Mouse (Mus musculus): Measurements from ENCODE around the gene Cux1.

Gene Cux1

DNA sequence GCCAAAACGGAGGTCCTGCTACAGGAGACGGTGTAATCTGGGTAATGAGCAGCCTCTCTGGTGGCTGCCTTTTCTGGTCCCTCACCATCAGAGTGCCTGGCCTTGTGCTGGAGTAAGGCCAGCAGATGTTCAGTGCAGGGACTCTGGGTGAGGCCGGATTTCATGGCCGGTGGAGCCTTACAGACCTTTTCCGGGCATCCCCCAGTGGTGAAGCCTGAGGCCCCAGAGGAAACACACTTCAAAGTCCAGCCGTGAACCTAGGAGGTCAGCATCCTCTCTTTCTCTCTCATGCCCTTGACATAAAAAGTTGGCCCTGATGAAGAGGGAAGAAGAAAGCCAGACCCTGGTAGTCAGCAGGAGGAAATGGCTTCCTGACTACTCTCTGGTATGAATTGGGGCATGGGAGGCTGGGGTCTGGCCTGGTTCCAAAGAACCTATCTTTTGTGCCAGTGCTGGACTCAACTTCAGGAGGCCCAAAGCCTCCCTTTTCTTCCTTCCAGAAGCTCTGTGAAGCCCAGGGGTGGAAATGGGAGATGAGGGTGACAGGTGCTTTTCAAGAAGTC lies 138.7 kb downstream of the Cux1 start:
- no peak for DNase-seq (ENCODE audit: low read depth, low spot score)

- no peak for DNase-seq (ENCODE audit: low read depth, low spot score)
Observed at GRCm38 (mm10) chr5:136427772-136428497, 139.4 kb downstream of the Cux1 start.

GRCm38 (mm10) chr5:136427121-136427771 lies 140.0 kb downstream of the Cux1 start:
- no peak for DNase-seq (ENCODE audit: low read depth, low spot score)

DNA sequence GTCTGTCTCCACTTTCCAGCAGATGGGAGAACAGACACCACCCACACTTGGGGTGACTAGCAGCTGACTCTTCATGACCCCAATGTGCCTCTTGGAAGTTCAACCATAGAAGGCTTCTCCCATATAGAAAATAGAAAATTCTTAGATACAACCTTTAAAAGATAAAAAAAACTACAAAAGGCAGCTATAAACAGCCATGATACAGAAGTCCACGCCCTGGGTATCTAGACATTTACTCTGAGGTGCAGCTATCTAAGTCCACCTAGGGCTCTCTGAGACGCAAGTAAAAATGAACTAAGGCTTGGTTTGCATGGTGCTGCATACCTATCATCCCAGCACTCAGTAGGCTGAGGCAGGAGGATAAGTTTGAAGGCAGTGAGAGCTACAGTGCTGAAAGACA lies 144.3 kb downstream of the Cux1 start:
- no peak for DNase-seq (ENCODE audit: low read depth, low spot score)

- no peak for DNase-seq (ENCODE audit: low read depth, low spot score)
Observed at GRCm38 (mm10) chr5:136421885-136422284, 145.4 kb downstream of the Cux1 start.

DNA sequence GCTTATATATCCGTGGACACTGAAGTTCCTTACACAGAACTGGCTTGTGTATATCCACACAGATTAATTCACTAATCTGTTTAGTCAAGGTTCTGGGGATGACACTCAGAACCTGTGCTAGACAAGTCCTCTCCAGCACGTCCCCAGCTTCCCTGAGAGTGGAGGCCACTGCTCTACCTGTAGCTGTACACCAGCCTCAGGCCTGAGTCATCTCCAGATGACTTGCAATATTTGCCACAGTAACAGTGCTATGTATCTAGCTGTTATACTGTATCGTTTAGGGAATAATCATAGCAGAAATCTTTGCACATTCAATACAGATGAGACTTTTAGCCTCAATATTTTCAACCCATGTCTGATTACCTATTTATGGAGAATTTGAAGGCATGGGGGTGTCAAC lies 146.0 kb downstream of the Cux1 start:
- no peak for DNase-seq (ENCODE audit: low read depth, low spot score)

DNA sequence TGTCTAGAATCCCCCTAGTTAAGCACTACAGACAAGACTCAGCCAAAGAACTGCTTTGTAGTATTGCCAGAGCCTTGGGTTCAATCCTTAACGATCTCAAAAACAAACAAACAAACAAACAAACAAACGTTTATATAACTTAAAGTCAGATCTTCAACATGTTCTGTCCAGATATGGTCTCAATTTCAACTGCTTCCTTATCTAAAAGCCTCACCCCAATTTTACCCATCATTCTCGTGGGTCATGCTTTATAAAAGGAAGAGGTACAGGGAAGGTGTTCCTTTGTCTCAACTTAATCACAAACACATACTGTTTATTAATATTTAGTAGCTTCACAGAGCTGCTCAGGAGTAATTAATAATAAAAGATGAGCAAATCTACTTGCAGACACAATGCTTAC lies 146.9 kb downstream of the Cux1 start:
- no peak for DNase-seq (ENCODE audit: low read depth, low spot score)

DNA sequence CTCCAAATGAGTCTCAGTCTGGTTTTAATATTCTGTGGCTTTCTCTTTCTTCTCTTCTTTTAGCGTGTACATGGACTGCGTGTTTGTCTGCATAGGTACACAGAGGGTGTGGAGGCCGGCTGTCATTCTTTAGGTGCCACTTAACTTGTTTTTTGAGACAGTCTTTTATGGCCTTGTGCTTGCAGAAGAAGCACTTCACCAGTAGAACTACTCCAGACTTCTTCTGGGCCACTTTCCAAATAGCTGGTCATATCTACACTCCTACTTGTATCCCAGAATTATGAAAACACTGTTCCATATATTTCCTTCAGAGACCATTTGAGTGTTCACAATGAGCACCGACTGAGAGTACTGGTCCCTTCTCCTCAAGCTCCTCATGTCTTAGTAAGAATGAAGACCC lies 149.4 kb downstream of the Cux1 start:
- no peak for DNase-seq (ENCODE audit: low read depth, low spot score)

GRCm38 (mm10) chr5:136414479-136414878 lies 152.8 kb downstream of the Cux1 start:
- DNase-seq (ENCODE audit: low read depth, low spot score), result no peak

DNA sequence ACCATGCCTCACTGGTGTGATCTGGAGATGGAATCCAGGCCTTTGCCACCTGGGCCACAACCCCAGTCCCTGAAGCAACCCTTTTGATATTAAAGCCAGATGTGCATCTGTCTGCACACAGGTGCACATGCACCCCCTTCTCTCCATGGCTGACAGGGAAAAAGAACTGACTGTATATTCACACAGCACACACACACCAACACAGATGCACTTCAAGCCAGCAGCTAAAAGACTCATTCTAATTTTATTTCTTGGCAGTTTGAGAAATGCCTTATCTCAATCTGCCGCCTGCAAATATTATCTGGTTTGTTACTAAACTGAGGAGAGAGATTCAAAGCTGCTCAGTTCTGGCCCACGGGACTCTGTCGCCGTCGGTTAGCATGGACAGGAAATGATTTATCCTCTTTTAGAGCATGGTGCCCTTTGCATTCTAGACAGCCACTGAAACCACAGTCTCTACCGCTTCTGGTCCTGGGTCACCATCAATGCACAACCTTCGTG lies 156.6 kb downstream of the Cux1 start:
- DNase-seq (ENCODE audit: low read depth, low spot score), result no peak

DNA sequence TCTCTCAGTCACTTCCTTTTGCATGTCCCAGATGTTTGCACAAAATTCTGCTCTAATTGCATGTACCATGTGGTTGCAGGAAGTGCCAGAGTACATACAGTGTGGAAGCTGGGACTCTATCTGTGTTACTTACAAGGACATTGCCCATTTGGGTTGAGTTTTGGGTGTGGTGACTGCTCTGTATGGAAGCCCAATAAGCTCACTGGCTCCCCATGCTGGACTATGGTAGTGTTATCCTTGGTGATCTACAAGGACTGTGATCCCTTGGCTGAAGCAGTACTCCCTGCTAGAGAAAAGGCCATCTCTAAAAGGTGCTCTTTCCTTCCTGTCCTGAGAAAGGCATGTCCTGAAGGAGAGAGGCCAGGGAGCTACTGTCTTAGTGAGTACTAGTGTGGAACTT lies 160.9 kb downstream of the Cux1 start:
- DNase-seq (ENCODE audit: low read depth, low spot score), result no peak

GRCm38 (mm10) chr5:136403565-136403961 lies 163.7 kb downstream of the Cux1 start:
- no peak for DNase-seq (ENCODE audit: low read depth, low spot score)

DNA sequence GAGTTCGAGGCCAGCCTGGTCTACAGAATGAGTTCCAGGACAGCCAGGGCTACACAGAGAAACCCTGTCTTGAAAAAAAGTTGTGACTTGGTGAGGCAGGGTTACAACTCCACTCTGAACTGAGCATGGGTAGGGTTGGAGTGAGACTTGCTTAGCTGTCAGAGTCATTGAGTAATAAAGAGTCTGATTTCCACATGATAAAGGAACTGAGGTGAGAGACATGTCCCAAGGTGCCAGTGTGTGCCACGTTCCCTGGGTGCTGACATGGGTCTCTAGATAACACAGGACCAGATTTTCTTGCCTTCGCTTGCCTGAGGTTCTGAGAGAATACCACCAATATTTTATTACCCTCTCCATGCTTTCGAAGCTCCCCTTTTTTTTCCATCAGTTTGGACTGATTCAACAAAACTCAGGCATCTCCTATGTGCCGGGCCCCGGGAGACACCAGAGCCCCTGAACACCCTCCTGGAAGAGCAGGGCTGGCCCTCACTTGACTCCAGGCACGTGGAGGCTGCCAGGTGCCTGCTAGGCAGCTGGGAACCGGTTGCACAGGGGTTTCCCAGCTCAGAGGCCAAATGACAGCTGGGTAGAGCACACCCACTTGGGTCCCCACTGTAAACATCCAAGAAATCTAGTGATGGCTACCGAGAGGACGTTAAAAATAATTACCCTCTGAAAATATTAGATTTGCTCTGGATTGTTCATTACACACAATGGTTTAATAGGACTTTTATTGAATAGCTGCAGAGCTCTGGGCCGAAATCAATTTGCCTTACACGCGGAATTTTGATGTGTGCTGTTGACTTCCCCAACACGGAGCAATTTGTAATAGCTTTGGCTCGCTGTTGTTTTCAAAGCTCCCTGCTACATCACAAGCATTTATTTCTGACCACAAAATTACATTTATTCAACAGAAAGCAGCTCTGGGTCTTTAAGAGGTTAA lies 164.4 kb downstream of the Cux1 start:
- no peak for DNase-seq (ENCODE audit: low read depth, low spot score)

DNA sequence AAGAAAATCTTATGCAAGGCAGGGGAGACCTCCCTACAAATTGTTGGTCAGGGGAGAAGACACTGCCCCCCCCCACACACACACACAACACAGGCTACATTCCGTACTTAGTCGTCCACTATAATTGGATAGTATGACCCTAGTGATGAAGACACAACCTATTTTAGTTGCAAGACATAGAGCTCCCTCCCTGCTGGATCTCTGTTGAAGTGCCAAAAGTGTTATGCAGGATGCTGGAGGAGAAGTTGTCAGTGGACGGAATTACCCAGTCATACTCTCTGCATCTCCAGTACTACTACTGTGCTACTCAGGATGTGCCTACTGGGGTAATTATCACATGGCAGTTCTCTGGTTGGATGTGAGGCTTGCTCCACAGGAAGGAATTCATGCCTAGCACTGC lies 168.6 kb downstream of the Cux1 start:
- DNase-seq (ENCODE audit: low read depth, low spot score), result no peak

GRCm38 (mm10) chr5:136396699-136397098 lies 170.6 kb downstream of the Cux1 start:
- no peak for DNase-seq (ENCODE audit: low read depth, low spot score)

GRCm38 (mm10) chr5:136396256-136396655 lies 171.0 kb downstream of the Cux1 start:
- DNase-seq (ENCODE audit: low read depth, low spot score), result peak; percentile 18

DNA sequence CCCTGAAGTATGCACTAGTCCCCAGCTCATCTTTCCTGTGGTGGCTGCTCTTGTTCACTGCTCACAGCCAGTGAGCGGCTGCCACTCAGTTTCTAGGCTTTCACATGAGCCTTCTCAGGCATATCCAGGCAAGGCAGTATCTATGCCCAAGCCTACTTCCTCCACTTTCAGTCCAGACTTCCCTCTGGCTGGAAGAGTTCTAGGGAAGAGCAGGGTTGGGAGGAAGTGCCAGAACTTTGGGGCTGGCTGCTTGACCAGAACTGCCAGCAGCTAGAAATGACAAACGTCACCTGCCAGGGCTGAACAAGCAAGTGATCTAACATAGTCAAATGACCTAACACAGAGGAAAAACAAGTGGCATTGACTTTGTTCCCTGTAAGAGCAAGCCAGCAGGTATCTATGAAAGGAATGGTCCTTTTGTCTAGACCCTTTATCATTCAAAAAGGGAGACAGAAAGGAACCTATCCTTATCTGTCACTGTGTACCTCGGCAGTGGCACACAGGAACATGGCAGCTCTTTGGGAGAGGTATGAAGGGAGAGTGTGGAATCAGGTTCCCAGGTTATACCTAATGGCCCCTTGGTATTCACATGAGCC lies 171.6 kb downstream of the Cux1 start:
- DNase-seq (ENCODE audit: low read depth, low spot score), result no peak

DNA sequence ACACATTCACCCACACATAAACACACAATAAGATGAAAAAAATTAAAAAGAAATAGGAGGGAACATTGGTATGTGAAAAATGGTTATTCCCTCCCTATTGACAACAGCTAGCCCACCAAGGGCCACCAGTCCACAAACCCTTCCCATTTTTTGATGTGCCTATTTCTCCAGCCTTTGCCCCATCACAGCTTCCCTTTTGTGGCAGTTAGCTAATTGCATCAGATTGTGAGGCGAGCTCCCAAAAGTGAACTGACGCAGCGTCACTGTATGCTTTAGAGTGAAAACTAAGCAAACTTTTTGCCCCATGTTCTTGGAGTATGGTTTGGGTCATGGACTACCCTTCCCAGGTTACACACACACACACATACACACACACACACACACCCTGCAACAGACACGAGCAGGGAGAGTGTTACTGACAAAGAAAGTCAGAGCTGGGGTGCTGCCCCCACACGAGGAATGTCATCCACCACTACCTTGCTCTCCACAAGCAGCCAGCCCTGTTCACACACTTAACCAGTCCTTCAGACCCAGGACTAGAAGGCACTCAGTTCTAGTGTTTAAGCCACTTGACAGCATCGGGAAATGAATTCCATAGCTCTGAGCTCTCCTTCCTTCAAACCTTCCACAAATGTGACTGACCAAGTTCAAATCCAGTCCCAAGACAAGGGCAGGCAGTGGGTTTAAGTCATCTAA lies 172.6 kb downstream of the Cux1 start:
- no peak for DNase-seq (ENCODE audit: low read depth, low spot score)

DNA sequence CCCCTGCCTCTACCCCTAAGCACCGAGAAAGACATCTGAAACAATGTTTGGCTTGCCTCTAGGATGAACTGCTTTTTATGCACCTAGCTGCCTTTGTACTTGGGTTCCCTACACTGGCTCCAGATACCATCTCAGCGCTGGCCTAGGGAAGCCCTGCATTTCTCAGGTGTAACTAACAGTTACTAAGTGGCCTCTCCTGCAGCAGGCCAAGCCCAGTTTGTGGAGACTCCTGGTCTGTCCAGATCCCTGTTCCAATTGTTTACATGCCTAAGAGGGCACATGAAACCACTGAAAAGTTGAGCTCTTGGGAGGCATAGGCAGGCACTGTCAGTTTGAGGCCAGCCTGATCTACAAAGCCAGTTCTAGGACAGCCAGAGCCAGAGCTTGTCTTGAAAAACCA lies 173.7 kb downstream of the Cux1 start:
- DNase-seq (ENCODE audit: low read depth, low spot score), result no peak

- no peak for DNase-seq (ENCODE audit: low read depth, low spot score)
Observed at GRCm38 (mm10) chr5:136386757-136387156, 180.5 kb downstream of the Cux1 start.

- no peak for DNase-seq (ENCODE audit: low read depth, low spot score)
Observed at GRCm38 (mm10) chr5:136385161-136385560, 182.1 kb downstream of the Cux1 start.

Data from WW6 (cell line).